Mouse (Mus musculus) stomach, postnatal 0 days (tissue): ENCODE results near the gene Phf3. TPM values are rescaled to one million over a fixed set of nuclear protein-coding genes. Genes with fewer than 3 reads are reported as not detected.

Source experiments
- ATAC-seq: fragments of 200-750 bp; cut with Nextera tagmentation; 2 replicates; pipeline ENCODE4 v1.8.0; 2017; ENCODE audit not compliant: low FRiP score, low TSS enrichment
- DNase-seq: peaks from one replicate; pipeline ENCODE4 v3.0.0-alpha.2; 2016; ENCODE audit warnings: low spot score
- H3K27ac ChIP-seq: fragments of 300-500 bp; sonication (generic); replicated peaks from 2 replicates; pipeline ENCODE4 v1.5.1; 2014; ENCODE audit warnings: mild to moderate bottlenecking, control low read depth
- H3K27me3 ChIP-seq: fragments of 300-500 bp; sonication (generic); 2 replicates; pipeline ENCODE4 v1.6.1; 2014; ENCODE audit warnings: low read length; ENCODE audit not compliant: control insufficient read depth, insufficient read depth
- H3K36me3 ChIP-seq: fragments of 300-500 bp; sonication (generic); 2 replicates; pipeline ENCODE4 v1.6.1; 2014; ENCODE audit warnings: low read length, mixed read lengths; ENCODE audit not compliant: control insufficient read depth, insufficient read depth
- H3K4me1 ChIP-seq: fragments of 300-500 bp; sonication (generic); replicated peaks from 2 replicates; pipeline ENCODE4 v1.6.1; 2014; ENCODE audit warnings: antibody characterized with exemption; ENCODE audit not compliant: control insufficient read depth, insufficient read depth
- H3K4me2 ChIP-seq: fragments of 300-500 bp; sonication (generic); replicated peaks from 2 replicates; pipeline ENCODE4 v1.6.1; 2014; ENCODE audit warnings: low read depth, mild to moderate bottlenecking, control low read depth, moderate library complexity
- H3K4me3 ChIP-seq: fragments of 300-500 bp; sonication (generic); 2 replicates; pipeline ENCODE4 v1.5.1; 2014; ENCODE audit warnings: low read depth, low read length, control low read depth
- H3K9ac ChIP-seq: fragments of 300-500 bp; sonication (generic); 2 replicates; pipeline ENCODE4 v1.6.1; 2014; ENCODE audit warnings: mild to moderate bottlenecking, low read length, control low read depth, mixed read lengths
- H3K9me3 ChIP-seq: fragments of 300-500 bp; sonication (generic); 2 replicates; pipeline ENCODE4 v1.6.1; 2016; ENCODE audit warnings: low read length; ENCODE audit not compliant: control insufficient read depth
- CTCF ChIP-seq: IDR thresholded peaks from 2 replicates; pipeline ENCODE4 v1.5.1; 2016; ENCODE audit warnings: antibody characterized with exemption, low read depth, mild to moderate bottlenecking, moderate library complexity
- EP300 ChIP-seq: optimal IDR thresholded peaks from 2 replicates; pipeline ENCODE3; 2016; ENCODE audit warnings: antibody characterized with exemption
- whole genome bisulfite sequencing: fragments of 180-500 bp; shearing (Covaris S2); extraction: QIAGEN DNeasy Blood & Tissue Kit; methylation state at CpG from one replicate; pipeline ENCODE4 v1.1.7; 2014; 5-methylcytosine and 5-hydroxymethylcytosine counted together
- polyA plus RNA-seq: library from polyadenylated mRNA; unstranded; fragments of >200 nt; fragmentation: Nextera tagmentation; extraction: Ambion mirVana; gene quantifications from 2 replicates; pipeline ENCODE4 v1.2.1, GENCODE M21; 2015

The Phf3 gene
- polyA plus RNA-seq, 1 experiment from 2014 or later, result 15.0 TPM

DNA sequence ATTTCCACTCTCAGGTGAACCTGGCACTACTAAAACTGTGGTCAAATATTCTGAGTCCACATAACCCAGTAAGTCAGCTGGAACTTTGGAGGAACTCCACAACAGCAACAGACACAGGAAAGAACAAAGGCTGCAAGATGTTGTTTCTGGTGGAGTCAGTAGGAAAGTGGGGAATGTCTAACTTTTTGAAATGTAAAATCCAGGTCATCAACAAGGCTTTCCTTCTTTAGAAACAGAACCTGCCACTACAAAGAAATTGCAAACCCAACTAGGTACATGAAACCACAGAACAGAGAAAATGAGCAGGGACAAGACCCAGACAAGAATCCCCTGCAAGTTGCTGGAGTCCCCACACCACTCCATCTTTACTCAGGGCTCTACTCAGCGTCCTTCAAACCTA, 26.0 kb downstream of the Phf3 start:
- no peak overlapping the region for H3K27ac ChIP-seq
- H3K9ac ChIP-seq, result no peak overlapping the region
- no peak for DNase-seq
- no peak for TF ChIP-seq EP300
- no peak for TF ChIP-seq CTCF
- no peaks in the 10 kb centered on the region for H3K9me3 ChIP-seq
- no peak overlapping the region for H3K4me3 ChIP-seq
- H3K4me2 ChIP-seq, result no peak overlapping the region
- WGBS, result 24% methylated on average over 1 of the region's 1 CpGs
- H3K4me1 ChIP-seq, result no peaks in the 10 kb centered on the region
- ATAC-seq, result no peak
- H3K36me3 ChIP-seq, result no peaks in the 10 kb centered on the region
- no peaks in the 10 kb centered on the region for H3K27me3 ChIP-seq

DNA sequence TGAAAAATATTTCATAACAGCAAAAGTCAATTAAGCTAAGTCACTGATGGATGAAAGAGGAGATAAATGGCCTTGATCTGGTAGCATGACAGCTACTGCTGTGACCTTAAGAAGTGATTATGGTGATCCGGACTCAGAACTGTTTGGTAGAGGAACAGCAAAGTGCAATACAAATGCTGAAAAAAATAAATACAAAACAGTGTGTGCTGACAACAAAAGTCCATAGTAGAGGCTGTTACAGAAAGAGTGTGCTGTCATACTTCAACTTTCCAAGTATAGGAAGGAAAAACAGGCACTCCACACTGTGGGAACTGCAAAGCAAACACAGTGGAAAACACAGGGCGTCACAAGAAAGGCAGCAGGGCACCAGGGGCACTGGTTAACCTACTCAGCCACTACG, 34.1 kb downstream of the Phf3 start:
- Histone ChIP-seq H3K9me3 (no peaks in the 10 kb centered on the region), H3K4me1 (no peaks in the 10 kb centered on the region), H3K4me2 (no peak overlapping the region), H3K9ac (no peak overlapping the region), H3K27me3 (no peaks in the 10 kb centered on the region), H3K36me3 (no peaks in the 10 kb centered on the region), H3K4me3 (no peak overlapping the region), H3K27ac (no peak overlapping the region)
- ATAC-seq, result no peak
- no peak for TF ChIP-seq EP300
- TF ChIP-seq CTCF, result no peak
- DNase-seq, result no peak
- WGBS, result 50% methylated on average over 3 of the region's 3 CpGs

DNA sequence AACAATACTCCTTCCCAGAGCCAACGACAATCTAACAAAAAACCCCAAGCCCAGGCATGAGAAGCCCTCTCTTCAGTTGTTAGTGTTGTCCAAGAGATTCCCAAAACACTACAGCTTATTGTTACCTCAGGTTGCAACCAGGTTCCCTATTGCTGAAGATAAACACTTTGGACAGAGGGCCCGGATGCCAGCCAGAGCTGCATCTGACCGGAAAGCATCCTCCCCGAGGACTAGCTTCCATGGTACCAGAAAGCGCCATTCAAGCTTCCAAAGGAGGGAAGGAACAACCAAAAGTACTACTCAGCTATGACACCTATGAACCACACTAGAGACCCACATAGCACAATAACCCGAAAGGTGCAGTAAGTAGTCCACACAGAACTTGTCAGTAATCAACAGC, 38.2 kb downstream of the Phf3 start:
- H3K27me3 ChIP-seq, result no peaks in the 10 kb centered on the region
- ATAC-seq, result no peak
- H3K27ac ChIP-seq, result no peak overlapping the region
- WGBS, result 96% methylated on average over 6 of the region's 6 CpGs
- no peaks in the 10 kb centered on the region for H3K9me3 ChIP-seq
- no peaks in the 10 kb centered on the region for H3K4me1 ChIP-seq
- DNase-seq, result no peak
- H3K36me3 ChIP-seq, result peaks cover 6% of the 10 kb centered on the region; the same call in 1 of the 2 replicates
- H3K4me2 ChIP-seq, result no peak overlapping the region
- no peak overlapping the region for H3K9ac ChIP-seq
- no peak for TF ChIP-seq EP300
- TF ChIP-seq CTCF, result no peak
- no peak overlapping the region for H3K4me3 ChIP-seq

DNA sequence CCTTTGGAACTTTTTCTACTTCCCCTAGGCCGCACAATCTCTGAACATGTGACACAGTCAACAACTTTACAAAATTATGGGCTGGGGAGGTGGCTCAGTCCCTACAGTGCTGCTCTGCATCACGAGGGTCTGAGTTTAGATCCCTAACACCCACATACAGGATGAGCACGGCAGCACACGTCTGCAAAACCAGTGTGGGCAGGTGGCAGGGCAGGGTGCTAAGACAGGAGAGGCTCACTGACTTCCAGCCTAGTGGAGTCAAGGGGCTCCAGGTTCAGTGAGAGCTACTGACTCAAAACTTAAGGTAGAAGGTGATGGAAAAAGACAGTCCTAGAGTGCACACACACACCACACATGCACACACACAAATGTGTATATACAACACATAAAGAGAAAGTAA, 40.9 kb downstream of the Phf3 start:
- WGBS, result 75% methylated on average over 4 of the region's 4 CpGs
- Histone ChIP-seq H3K9me3 (no peaks in the 10 kb centered on the region), H3K36me3 (peaks cover 9% of the 10 kb centered on the region; the same call in 1 of the 2 replicates), H3K27me3 (no peaks in the 10 kb centered on the region), H3K4me1 (no peaks in the 10 kb centered on the region), H3K4me3 (no peak overlapping the region), H3K9ac (no peak overlapping the region), H3K27ac (no peak overlapping the region), H3K4me2 (no peak overlapping the region)
- TF ChIP-seq CTCF, result no peak
- TF ChIP-seq EP300, result no peak
- DNase-seq (no peak), ATAC-seq (no peak)

DNA sequence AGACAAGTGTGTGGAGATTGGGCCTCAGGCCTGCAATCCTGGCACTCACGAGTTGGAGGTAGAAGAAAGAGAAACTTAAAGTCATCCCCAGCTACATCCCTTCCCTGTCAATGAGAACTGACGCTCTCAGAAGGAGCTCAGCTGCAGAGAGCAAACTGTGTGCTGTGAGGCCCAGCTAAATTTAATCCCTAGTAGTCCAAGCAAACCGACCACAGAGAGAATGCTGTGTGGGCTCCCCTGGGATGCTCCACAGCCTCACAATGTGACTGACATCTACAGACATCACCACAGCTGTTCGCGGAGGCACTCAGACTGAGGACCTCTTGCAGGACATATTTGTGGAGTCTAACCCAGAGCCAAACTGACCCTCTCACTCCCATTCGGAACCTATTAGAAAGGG, 54.3 kb downstream of the Phf3 start:
- DNase-seq (no peak), ATAC-seq (no peak)
- Histone ChIP-seq H3K9me3 (no peaks in the 10 kb centered on the region), H3K27me3 (no peaks in the 10 kb centered on the region), H3K4me1 (no peaks in the 10 kb centered on the region), H3K4me2 (no peak overlapping the region), H3K9ac (no peak overlapping the region), H3K4me3 (no peak overlapping the region), H3K27ac (no peak overlapping the region), H3K36me3 (no peaks in the 10 kb centered on the region; the same call in 1 of the 2 replicates)
- TF ChIP-seq EP300 (no peak), CTCF (no peak)
- WGBS, result 75% methylated on average over 6 of the region's 6 CpGs

DNA sequence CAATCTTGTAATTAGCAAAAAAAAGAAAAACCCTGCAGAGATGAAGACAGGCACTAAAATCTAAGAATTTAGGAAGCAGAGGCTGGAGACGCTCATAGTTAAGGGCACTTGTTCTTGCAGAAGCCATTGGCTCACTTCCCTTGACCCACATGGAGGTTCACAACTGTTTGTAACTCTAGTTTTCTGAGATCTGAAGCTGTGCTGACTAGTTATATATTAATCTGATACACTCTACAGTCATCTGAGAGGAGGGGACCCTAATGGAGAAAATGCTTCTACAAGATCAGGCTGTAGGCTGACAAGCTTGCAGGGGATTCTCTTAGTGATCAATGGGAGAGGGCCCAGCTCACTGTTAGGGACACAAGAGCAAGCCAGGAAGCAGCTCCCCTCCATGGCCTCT, 58.1 kb downstream of the Phf3 start:
- no peaks in the 10 kb centered on the region for H3K4me1 ChIP-seq
- no peak overlapping the region for H3K4me3 ChIP-seq
- WGBS, result 91% methylated on average over 1 of the region's 1 CpGs
- H3K9ac ChIP-seq, result no peak overlapping the region
- no peak for TF ChIP-seq CTCF
- no peak for TF ChIP-seq EP300
- no peak overlapping the region for H3K27ac ChIP-seq
- DNase-seq, result no peak
- no peak overlapping the region for H3K4me2 ChIP-seq
- ATAC-seq, result no peak
- H3K9me3 ChIP-seq, result no peaks in the 10 kb centered on the region
- peaks cover 11% of the 10 kb centered on the region for H3K36me3 ChIP-seq
- H3K27me3 ChIP-seq, result no peaks in the 10 kb centered on the region
